Comparison of ENCODE assay signal across 15 mouse cellular contexts in genomic region chr11:110196561-110197306, GRCm38 (mm10).
"Had no signal": no experiment of that assay in that cellular context is flagged by ENCODE, and none has a peak within 500 bp of the region (broad histone marks: within the 10 kb centered on the region; RNA-seq: fewer than 3 reads in every experiment).

No protein-coding gene starts in this region.

- H3K4me1 ChIP-seq: neural tube, embryonic 15.5 days; stomach, embryonic 15.5 days had no signal

- H3K27ac ChIP-seq: neural tube, embryonic 15.5 days; stomach, embryonic 15.5 days; stomach, postnatal 0 days had no signal

- H3K36me3 ChIP-seq: neural tube, embryonic 15.5 days; stomach, embryonic 15.5 days had no signal

- DNase-seq: retina, postnatal 1 day; right cerebral cortex, adult 18-20 months; right cerebral cortex, postnatal 14 days; right cerebral cortex, postnatal 25 days; right cerebral cortex, postnatal 4 days; spleen, adult 18-20 months; thymus, adult 18-20 months; thymus, adult 2 months; thymus, postnatal 14 days; thymus, postnatal 25 days; thymus, postnatal 36 days; thymus, postnatal 4 days had no signal

- H3K4me2 ChIP-seq: neural tube, embryonic 15.5 days; stomach, embryonic 15.5 days had no signal

- H3K4me3 ChIP-seq: neural tube, embryonic 15.5 days; stomach, embryonic 15.5 days had no signal

- H3K9me3 ChIP-seq: neural tube, embryonic 15.5 days; stomach, embryonic 15.5 days had no signal

- H3K9ac ChIP-seq: neural tube, embryonic 15.5 days; stomach, embryonic 15.5 days had no signal

- H3K27me3 ChIP-seq: neural tube, embryonic 15.5 days; stomach, embryonic 15.5 days had no signal
